Mouse (Mus musculus): ENCODE results near the gene Dab2ip. TPM values are rescaled to one million over a fixed set of nuclear protein-coding genes. Genes with fewer than 3 reads are reported as not detected.

Gene Dab2ip
- polyA plus RNA-seq, 1 experiment from 2014 or later = 9.1 TPM

DNA sequence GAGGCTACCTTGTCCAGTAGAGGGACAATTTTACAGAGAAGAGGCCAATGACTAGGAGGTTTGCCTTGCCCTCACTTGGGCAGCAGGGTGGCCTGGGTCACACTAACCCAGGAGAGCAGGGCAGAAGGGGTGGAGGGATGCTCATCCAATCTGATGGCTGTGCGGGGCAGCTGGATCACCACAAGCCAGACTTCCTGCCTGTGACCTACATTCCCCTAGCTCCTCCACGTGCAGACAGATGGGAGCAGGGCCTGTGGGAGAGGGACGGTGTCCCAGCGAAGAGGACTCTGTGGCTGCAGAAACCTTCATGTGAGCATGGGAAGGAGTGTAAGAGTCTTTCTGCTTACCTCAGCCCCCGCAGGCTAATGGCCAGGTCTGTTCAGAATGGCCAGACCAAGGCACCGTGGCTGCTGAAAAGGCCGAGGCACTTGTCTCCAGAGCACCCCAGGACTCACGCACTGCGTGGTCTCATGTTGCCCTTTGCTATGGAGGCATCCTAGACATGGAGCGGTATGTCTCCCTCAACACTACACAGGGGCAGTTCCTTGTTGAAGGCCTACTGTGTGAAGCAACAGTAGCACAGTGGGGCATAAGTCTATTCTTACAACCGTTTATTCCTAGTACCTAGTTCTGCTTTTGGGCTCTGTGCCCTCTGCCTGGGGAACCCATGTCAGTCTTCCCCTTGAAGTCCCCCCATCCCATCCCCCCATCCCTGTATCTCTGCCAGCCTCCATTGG is 9.1 kb downstream of the Dab2ip start:
- Histone ChIP-seq H3K9me3 (ENCODE audit: low read length) (no peaks in the 10 kb centered on the region), H3K4me3 (ENCODE audit: low read depth, low read length) (no peak overlapping the region), H3K27ac (ENCODE audit: low read depth) (no peak overlapping the region), H3K27me3 (ENCODE audit: insufficient read depth, low read length) (no peaks in the 10 kb centered on the region; the same call in 1 of the 2 replicates), H3K9ac (replicated peaks) (no peak overlapping the region), H3K4me1 (ENCODE audit: insufficient read depth) (no peaks in the 10 kb centered on the region), H3K36me3 (replicated peaks; ENCODE audit: insufficient read depth, low read length) (no peaks in the 10 kb centered on the region), H3K4me2 (ENCODE audit: low read depth, low read length) (no peak overlapping the region)
- ATAC-seq (no peak; the same call in 1 of the 2 replicates), DNase-seq (no peak)
- WGBS (ENCODE audit: insufficient replicate concordance) = 63% methylated on average over 11 of the region's 11 CpGs
- TF ChIP-seq CTCF (IDR thresholded peaks at IDR 0.05; ENCODE audit: low read depth) (no peak), EP300 (IDR thresholded peaks at IDR 0.05; ENCODE audit: low read depth) (no peak)

DNA sequence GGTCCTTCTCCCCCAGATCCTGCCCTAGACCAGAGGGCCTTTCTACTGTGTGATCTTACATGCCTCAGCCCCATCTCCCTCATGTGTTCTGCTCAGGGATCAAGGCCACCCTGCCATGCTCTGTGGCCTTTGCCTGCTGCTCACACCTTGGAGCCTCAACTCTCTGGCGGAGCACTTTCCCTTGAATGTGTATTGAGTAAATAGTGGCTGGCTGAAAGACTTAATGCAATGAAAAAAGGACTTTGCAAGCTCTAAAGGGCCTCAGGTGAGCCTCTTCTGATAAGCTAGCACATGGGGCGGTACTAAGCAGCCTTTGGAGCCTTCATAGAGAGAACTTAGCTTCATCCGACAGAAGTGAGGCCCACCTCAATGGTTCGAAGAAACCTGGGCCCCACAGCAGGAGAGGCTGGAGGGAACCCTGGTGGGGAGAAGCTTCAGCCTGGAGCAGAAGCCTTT is 9.7 kb downstream of the Dab2ip start:
- Histone ChIP-seq H3K36me3 (replicated peaks; ENCODE audit: insufficient read depth, low read length) (no peaks in the 10 kb centered on the region), H3K9me3 (ENCODE audit: low read length) (no peaks in the 10 kb centered on the region), H3K9ac (replicated peaks) (no peak overlapping the region), H3K4me3 (ENCODE audit: low read depth, low read length) (no peak overlapping the region), H3K4me2 (ENCODE audit: low read depth, low read length) (no peak overlapping the region), H3K27me3 (ENCODE audit: insufficient read depth, low read length) (no peaks in the 10 kb centered on the region; the same call in 1 of the 2 replicates), H3K27ac (ENCODE audit: low read depth) (no peak overlapping the region), H3K4me1 (ENCODE audit: insufficient read depth) (no peaks in the 10 kb centered on the region)
- 66% methylated on average over 4 of the region's 4 CpGs for WGBS (ENCODE audit: insufficient replicate concordance)
- no peak for DNase-seq
- no peak for TF ChIP-seq CTCF (IDR thresholded peaks at IDR 0.05; ENCODE audit: low read depth)
- no peak for TF ChIP-seq EP300 (IDR thresholded peaks at IDR 0.05; ENCODE audit: low read depth)
- no peak for ATAC-seq

- no peak for ATAC-seq
- H3K27ac ChIP-seq (ENCODE audit: low read depth) = no peak overlapping the region
Measured at GRCm38 (mm10) chr2:35570743-35571142, 12.7 kb downstream of the Dab2ip start.

DNA sequence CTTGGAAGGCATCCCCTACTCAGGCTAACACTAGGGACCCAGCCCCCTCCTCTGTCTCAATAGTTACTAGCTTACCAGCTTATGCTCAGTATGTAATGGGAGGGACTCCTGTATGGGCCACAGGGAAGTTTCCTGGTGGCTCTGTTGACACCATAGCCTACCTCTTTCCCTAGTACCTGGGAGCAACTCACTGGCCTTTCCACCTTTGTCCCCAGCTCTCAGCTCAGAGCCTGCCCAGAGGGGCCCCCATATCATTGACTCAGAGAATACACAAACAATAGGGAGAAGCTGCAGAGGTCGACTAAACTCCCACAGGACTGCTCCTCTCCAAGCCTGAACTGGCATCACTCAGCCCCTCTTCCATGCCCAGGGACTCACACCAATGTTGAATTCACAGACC is 16.6 kb downstream of the Dab2ip start:
- peaks cover 14% of the 10 kb centered on the region for H3K27me3 ChIP-seq (ENCODE audit: insufficient read depth, low read length)
- 12% methylated on average over 1 of the region's 1 CpGs for WGBS (ENCODE audit: insufficient replicate concordance)
- H3K27ac ChIP-seq (ENCODE audit: low read depth) = no peak overlapping the region
- no peaks in the 10 kb centered on the region for H3K36me3 ChIP-seq (replicated peaks; ENCODE audit: insufficient read depth, low read length)
- H3K9me3 ChIP-seq (ENCODE audit: low read length) = no peaks in the 10 kb centered on the region
- 0 out of 2 replicates have a peak, but pooled peaks cover 3% of the 10 kb centered on the region for H3K4me1 ChIP-seq (ENCODE audit: insufficient read depth)
- H3K4me2 ChIP-seq (ENCODE audit: low read depth, low read length) = no peak overlapping the region
- H3K9ac ChIP-seq (replicated peaks) = no peak overlapping the region
- no peak for DNase-seq
- no peak overlapping the region for H3K4me3 ChIP-seq (ENCODE audit: low read depth, low read length)
- peak; percentile 29; the same call in 1 of the 2 replicates for ATAC-seq
- TF ChIP-seq EP300 (IDR thresholded peaks at IDR 0.05; ENCODE audit: low read depth) (no peak), CTCF (IDR thresholded peaks at IDR 0.05; ENCODE audit: low read depth) (no peak)

More at GRCm38 (mm10) chr2:35570743-35571142, 12.7 kb downstream of the Dab2ip start:
- 0 out of 2 replicates have a peak, but pooled peaks cover 3% of the 10 kb centered on the region for H3K4me1 ChIP-seq (ENCODE audit: insufficient read depth)
- H3K9me3 ChIP-seq (ENCODE audit: low read length) = no peaks in the 10 kb centered on the region
- no peak overlapping the region for H3K4me3 ChIP-seq (ENCODE audit: low read depth, low read length)
- no peaks in the 10 kb centered on the region; the same call in 1 of the 2 replicates for H3K27me3 ChIP-seq (ENCODE audit: insufficient read depth, low read length)
- DNase-seq = no peak
- no peak overlapping the region for H3K4me2 ChIP-seq (ENCODE audit: low read depth, low read length)
- TF ChIP-seq CTCF (IDR thresholded peaks at IDR 0.05; ENCODE audit: low read depth) = no peak
- TF ChIP-seq EP300 (IDR thresholded peaks at IDR 0.05; ENCODE audit: low read depth) = no peak
- no peak overlapping the region for H3K9ac ChIP-seq (replicated peaks)
- no peaks in the 10 kb centered on the region for H3K36me3 ChIP-seq (replicated peaks; ENCODE audit: insufficient read depth, low read length)
- WGBS (ENCODE audit: insufficient replicate concordance) = 69% methylated on average over 4 of the region's 4 CpGs

DNA sequence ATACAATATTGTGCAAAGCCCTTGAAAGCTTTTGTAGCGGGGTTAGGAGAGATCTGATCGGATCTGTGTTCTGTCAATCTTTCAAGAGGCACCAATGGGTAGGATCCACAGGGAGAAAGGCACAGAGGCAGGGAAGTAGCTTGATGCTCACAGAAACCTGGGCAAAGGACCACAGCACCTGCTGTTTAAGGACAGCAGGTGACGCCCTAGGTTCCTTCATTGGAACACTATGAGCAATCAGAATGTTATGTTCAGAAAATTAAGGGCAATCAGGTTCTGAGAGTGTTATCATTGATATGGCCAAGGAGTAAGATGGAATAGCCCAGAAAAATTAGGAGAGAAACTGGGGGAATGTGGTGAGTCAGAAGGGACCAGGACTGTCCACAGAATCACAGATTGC is 18.6 kb downstream of the Dab2ip start:
- DNase-seq = no peak
- no peak for TF ChIP-seq EP300 (IDR thresholded peaks at IDR 0.05; ENCODE audit: low read depth)
- TF ChIP-seq CTCF (IDR thresholded peaks at IDR 0.05; ENCODE audit: low read depth) = no peak
- Histone ChIP-seq H3K36me3 (replicated peaks; ENCODE audit: insufficient read depth, low read length) (no peaks in the 10 kb centered on the region), H3K4me1 (ENCODE audit: insufficient read depth) (peaks cover 3% of the 10 kb centered on the region; the same call in 1 of the 2 replicates), H3K4me2 (ENCODE audit: low read depth, low read length) (no peak overlapping the region), H3K9me3 (ENCODE audit: low read length) (no peaks in the 10 kb centered on the region), H3K27me3 (ENCODE audit: insufficient read depth, low read length) (peaks cover 32% of the 10 kb centered on the region), H3K4me3 (ENCODE audit: low read depth, low read length) (no peak overlapping the region), H3K27ac (ENCODE audit: low read depth) (no peak overlapping the region), H3K9ac (replicated peaks) (no peak overlapping the region)
- 70% methylated on average over 3 of the region's 3 CpGs for WGBS (ENCODE audit: insufficient replicate concordance)
- no peak for ATAC-seq

GRCm38 (mm10) chr2:35580111-35580510 is 22.0 kb downstream of the Dab2ip start:
- Histone ChIP-seq H3K9me3 (ENCODE audit: low read length) (no peaks in the 10 kb centered on the region), H3K9ac (replicated peaks) (no peak overlapping the region), H3K27ac (ENCODE audit: low read depth) (no peak overlapping the region), H3K4me3 (ENCODE audit: low read depth, low read length) (no peak overlapping the region), H3K36me3 (replicated peaks; ENCODE audit: insufficient read depth, low read length) (no peaks in the 10 kb centered on the region), H3K4me1 (ENCODE audit: insufficient read depth) (no peaks in the 10 kb centered on the region; the same call in 1 of the 2 replicates), H3K27me3 (ENCODE audit: insufficient read depth, low read length) (peaks cover 54% of the 10 kb centered on the region), H3K4me2 (ENCODE audit: low read depth, low read length) (no peak overlapping the region)
- WGBS (ENCODE audit: insufficient replicate concordance) = 49% methylated on average over 4 of the region's 4 CpGs
- DNase-seq (no peak), ATAC-seq (no peak)
- TF ChIP-seq EP300 (IDR thresholded peaks at IDR 0.05; ENCODE audit: low read depth) (no peak), CTCF (IDR thresholded peaks at IDR 0.05; ENCODE audit: low read depth) (no peak)
